Mouse (Mus musculus): ENCODE measurements around the gene Smim5.
"Not testable (repeated sequence)": the region's sequence is repeated elsewhere in the genome, so short reads cannot be mapped to it uniquely, and the experiment has no call there.

Gene Smim5

DNA sequence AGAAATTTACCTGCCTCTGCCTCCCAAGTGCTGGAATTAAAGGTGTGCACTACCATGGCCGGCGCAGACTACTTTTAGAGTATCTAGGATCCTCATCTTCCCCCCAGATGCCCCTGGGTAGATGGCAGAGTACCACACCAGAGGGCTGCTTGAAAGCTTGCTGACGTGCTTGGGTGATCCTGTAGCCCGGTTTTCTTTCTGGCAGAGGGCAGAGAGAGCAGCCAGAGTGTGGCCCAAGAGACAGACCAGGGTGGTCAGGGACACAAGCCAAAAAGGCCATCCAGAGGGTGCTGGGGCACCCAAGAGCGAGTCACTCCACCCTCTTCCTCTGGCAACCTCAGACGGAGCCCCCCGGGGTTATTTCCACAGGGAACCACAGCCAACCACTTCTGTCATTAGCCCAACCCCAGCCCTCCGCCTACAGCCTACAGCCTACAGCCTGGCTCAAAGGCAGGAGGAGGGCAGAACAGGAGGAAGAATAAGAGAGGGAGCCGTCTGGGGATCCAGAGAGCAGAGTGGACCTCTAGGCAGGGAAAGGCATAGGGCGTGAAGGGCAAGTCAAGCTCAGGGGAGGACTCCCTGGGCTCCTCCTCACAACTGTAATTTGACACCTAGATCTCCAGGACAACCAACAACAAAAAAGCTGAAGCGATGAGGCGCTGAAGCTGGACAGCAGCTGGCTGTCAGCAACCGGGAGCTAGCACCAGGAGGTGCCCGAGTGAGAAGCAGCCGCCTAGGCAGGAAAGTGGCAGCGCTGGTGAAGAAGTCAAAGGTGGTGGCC is at the start of gene Smim5:
TSS of gene Smim5 (plus strand) at position 481 of the 781 bp plus-strand sequence.
- in situ Hi-C loops (cut with MseI, MboI), result no loop called here

DNA sequence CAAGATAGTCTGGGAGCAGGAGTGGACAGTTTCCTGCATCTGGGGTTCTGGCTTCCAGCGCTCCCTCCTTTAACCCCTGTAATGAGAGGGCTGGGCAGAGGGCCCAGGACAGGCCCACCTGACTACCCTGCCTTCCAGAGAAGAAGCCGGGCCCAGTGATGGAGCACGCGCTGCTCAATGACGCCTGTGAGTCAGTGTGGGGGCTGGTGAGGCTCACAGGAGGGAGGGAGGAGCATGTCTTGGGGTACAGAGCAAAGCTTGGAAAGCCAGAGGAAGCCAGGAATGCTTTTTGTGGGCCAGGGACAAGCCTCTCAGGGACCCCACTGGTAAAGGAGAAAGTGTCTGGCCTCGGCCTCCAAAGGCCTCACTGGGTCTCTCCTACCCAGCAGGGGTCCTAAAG is 45.1 kb upstream of the Smim5 start:
- in situ Hi-C loops (cut with MseI, MboI), result no loop called here

DNA sequence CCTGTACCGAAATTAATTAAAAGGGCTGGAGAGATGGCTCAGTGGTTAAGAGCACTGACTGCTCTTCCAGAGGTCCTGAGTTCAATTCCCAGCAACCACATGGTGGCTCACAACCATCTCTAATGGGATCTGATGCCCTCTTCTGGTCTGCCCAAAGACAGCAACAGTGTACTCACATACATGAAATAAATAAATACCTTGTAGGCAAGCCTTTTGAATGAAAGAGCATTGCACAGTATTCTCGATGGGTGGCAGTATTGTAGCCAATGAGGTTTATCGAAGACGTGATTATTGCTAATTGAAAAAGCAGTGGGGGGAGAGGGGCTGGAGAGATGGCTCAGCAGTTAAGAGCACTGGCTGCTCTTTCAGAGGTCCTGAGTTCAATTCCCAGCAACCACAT is 42.6 kb upstream of the Smim5 start:
- in situ Hi-C loops (cut with MseI, MboI), result not testable (repeated sequence)

DNA sequence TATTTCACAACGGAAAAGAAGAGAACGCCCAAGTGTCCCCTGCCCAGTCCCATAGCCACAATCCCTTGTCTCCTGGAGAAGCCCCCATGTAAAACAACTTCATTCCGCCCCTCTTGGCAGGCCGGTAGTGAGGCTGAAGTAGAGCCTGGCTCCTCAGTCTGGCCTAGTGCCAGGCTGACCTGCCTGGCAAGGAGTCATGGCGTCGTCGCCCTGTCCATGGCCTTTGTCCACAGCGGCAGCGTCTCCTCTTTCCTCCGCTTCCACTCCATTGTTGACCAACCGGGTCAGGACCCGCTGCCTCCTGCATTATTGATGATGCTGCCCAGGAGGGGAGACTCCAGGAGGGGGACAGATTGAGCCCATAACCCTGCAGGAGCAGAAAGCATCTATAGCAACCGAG is 41.8 kb upstream of the Smim5 start:
- in situ Hi-C loops (cut with MseI, MboI), result no loop called here

DNA sequence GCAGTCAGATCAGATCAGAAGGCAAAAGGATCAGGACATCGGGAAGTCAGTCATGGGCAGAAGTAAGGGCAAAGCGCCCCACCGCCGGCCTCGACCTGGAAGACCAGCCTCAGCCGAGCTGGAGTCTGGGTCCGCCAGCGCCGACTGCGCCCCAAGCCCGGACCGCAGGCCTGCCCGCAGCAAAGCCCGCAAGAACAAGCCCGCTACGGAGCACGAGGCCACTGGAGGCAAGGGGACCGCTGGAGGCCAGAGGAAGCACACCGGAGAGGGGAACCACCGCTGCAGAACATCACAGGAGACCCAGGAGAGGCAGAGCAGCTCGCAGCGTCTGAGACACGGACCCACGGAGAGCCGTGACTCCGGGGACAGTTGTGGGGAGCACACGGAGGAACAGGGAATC is 41.4 kb upstream of the Smim5 start, which contains the start of gene Myo15b:
TSS of gene Myo15b (plus strand) at position 53 of the 400 bp plus-strand sequence.
- in situ Hi-C loops (cut with MseI, MboI), result no loop called here

DNA sequence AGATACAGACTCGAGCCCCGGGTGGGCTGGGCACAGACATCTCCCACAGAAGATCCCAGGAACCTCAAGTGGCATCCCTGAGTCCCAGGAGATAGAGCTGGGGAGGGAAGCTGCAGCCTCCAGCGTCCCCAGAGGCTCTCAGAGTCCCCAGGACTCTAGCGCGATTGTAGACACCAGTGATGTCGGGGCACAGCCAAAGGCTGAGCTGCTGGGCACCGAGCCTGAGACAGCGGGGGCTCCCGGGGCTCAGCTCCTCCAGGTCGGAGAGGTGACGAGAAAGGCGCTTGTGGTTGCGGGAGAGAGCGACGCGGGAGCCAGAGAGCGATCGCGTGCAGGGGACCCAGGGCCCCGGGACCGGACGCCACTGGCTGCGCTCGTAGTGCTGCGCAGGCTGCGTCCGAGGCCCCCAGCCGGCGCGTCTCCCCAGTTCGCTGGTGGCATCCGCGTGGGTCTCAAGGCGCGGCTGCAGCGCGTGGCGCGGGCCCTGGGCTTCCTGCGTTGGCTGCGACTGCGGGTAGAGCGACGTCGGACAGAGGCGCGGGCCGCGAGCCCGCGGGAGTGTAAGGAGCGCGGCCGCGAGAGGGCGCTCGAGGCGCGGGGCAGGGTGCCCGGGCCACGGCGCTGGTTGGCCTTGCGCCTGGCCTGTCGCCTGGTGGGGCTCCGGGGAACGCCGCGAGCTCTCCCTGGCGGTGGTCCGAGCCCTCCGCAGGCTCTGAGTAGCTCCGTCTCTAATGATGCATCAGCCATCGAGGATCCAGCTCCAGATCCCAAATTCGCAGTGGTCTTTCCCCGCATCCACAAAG is 40.4 kb upstream of the Smim5 start:
- in situ Hi-C loops (cut with MseI, MboI), result no loop called here

DNA sequence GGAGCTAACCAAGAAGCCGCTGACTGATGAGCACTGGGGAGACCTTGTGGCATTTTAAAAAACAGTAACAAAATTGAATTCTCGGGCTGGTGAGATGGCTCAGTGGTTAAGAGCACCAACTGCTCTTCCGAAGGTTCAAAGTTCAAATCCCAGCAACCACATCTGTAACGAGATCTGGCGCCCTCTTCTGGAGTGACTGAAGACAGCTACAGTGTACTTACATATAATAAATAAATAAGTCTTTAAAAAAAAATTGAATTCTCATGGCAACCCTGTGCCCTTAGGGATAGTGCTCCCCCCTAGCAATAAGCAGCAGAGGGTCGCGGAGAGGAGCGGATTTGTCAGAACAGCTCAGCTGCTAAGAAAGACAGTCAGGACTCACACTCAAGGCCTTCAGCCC is 35.9 kb upstream of the Smim5 start:
- in situ Hi-C loops (cut with MseI, MboI), result no loop called here

DNA sequence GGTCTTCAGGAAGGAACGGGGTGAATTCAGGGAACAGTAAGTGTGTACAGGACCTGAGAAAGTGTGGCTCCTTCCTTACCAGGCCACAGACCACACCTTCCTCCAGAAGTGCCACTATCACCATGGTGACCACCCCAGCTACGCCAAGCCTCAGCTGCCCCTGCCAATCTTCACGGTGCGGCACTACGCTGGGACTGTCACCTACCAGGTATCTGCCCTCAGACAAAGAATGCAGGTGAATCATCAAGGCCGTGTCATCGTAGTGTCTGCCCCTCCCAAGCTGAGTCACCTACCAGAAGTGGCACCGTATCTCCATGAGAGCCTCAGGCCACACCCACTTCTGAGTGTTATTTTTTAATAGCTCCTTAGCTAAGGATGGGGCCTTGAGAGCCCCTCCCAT is 30.4 kb upstream of the Smim5 start:
- in situ Hi-C loops (cut with MseI, MboI), result no loop called here

DNA sequence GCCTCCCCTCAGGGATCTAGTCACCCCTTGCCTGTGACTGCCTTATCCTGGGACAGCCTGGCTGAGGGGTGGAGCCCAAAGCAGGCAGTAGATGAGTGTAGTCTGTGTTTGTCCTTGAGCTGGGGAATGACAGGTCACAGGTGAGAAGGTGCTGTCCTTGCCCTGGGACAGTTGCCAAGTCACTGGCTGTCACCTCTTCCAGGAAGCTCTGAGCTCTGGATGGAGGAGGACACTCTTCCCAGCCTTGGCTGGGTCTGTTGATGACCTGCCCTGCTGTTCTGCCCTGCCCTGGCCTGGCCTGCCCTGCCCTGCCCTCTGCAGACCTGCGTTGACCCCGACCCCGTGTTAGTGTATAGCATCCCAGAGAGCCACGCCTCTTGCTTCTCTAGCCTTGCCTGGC is 27.3 kb upstream of the Smim5 start:
- in situ Hi-C loops (cut with MseI, MboI), result no loop called here

DNA sequence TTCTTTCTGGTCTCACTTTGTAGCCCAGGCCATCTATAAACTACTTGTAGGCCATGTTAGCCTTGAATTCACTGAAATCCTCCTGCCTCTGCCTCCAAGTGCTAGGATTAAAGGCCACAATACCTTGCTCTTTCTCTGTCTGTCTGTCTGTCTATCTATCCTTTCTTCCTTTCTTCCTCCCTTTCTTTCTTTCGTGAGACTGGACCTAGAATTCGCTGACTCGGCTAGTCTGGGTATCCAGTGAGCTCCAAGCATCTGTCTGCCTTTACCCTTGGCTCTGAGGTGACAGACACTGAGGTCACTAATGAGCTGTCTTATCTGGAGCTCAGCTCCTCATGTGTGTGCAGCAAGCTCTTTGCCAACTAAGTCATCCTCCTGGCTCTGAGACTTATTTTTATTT is 23.8 kb upstream of the Smim5 start:
- in situ Hi-C loops (cut with MseI, MboI), result no loop called here

DNA sequence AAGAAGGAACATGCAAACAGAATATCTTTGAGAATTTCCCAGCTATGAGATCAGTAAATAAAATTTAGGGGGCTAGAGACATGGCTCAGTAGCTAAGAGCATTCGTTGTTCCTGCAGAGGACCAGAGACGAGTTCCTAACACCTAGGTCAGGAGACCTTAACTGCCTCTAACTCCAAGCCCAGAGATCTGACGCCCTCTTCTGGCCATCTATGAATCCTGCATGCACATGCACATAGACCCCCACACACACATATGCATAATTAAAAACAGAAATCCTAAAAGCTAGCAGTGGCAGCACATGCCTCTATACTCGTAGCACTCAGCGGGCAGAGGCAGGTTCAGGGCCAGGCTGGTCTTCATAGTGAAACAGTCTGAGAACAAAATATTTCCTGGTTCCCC is 23.3 kb upstream of the Smim5 start:
- in situ Hi-C loops (cut with MseI, MboI), result no loop called here

DNA sequence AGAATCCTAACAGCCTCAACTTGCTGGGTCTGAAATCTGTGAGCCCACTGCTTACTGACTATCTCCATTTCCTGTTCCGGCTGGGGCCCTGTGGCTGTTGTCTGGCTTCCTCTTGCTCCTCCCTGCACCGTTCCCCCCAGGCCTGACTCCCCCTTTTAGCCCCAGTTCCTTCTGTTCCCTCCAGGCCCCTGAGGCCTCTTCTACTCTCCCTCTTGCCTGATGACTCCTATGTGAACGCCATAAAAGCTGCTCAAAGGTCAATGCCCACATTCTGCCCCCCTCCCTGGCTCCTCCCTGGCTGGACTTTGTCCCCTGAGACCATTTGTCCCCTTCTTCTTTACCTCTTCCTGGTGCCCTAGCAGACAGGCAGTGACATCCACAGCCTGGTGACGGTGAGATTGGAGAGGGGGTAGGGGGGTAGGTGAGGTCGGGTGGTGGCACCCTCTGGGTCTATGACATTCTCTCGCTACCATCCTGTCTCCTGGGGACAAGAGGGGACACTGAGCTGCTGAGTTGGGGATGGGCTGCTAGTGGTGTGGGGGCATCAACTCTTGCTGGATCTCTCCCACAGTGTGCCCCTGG is 22.5 kb upstream of the Smim5 start:
- in situ Hi-C loops (cut with MseI, MboI), result no loop called here

DNA sequence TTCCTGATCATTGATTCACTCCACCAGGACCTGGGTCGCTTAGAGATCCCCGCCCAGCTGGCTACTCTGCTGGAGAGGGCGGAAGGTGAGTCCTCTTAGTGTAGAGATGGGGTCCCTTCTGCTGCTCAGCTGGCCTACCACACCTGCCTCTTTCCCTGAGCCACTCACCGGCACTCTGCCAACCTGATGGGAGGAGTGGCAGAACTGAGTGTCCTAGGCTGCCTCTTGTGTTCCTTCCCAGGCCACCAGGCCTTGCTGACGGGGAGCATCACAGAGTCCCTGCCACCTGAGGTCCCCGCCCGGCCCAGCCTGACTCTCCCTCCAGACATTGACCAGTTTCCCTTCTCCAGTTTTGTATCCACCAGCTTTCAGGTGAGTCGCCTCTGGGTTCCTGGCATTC is 21.7 kb upstream of the Smim5 start:
- in situ Hi-C loops (cut with MseI, MboI), result no loop called here

DNA sequence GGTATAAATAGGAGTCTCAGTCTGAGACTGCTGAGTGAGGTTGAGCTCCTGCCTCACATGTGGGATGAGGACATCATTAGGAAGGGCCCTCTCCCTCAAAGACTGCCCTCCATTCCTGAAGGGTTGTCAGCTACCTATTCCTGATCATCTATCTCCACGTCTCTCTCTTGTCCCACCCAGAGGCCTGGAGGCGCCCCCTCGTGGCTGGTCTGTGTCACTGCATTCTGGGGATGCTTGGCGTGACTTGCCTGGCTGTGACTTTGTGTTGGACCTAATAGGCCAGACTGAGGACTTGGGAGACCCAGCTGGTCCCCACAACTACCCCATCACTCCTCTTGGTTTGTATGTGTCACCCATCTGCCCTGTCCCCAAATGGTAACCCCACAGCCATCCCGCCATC is 18.8 kb upstream of the Smim5 start:
- in situ Hi-C loops (cut with MseI, MboI), result no loop called here

DNA sequence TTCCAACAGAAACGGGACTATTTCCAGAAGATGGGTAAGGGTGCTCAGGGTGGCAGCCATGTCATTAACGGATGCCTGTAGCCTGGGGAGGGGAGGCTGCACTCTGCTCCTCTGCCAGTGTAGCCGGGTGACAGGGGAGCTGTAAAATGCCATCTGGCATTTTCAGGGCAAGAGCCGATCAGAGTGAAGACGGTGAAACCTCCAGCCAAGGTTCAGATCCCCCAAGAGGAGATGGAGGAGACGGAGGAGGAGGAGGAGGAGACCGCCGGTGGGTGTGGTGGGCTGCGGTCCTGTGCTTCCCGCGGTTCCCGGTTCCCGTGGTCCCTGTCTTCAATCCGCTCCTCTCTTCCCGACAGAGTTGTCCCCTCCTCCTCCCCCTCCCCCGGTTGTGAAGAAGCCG is 16.5 kb upstream of the Smim5 start:
- in situ Hi-C loops (cut with MseI, MboI), result no loop called here

DNA sequence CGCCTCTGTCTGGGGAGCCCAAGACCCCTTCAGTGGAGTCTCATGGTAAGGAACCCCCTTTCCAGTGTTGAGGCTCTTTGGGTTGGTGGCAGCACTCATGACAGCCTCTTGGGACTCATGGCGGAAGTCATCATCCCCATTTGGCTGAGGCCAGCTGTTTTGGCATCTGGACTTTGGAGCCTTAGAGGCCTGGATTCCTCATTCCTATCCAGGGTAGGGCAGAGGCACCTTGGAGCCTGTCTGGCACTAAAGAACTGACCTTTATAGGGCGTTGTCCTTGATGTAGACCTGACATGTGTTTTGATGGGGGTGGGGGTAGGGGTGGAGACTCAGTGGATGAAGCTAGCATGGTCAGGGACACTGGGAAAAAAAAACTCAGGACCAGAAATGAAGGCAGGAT is 15.4 kb upstream of the Smim5 start:
- in situ Hi-C loops (cut with MseI, MboI), result no loop called here

DNA sequence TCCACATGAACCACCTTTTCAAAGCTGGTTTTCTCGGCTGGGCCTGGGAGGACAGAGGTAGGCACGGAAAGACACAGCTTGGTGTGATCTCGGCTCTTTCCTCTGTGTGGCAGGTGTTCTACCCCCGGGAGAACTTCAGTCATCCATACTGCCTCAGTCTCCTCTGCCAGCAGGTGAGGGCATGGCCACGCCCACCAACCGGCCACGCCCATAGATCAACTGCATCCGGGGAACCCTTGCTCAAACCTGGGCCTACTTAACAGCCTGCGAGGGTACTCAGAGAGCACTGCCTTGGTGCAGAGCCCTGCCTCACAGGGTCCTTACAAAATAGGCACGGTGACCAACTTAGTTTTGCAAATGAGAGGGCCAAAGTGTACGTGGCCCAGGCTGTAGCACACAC is 14.5 kb upstream of the Smim5 start:
- in situ Hi-C loops (cut with MseI, MboI), result no loop called here

DNA sequence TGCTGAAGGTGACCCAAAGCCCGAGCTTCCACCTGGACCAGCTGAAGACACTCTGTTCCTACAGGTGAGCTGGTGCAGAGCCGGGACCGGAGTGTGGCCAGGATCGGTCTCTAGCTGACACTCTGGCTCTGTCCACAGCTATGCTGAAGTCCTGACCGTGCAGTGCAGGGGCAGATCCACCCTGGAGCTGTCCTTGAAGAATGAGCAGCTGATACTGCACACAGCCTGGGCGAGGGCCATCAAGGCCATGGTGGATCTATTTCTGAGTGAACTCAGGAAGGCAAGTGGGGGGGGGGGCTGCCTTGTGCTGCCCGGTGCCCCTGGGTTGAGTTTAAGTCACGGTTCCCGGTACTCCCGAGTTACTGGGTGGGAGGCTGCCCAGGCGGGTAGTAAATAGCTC is 13.3 kb upstream of the Smim5 start:
- in situ Hi-C loops (cut with MseI, MboI), result no loop called here

DNA sequence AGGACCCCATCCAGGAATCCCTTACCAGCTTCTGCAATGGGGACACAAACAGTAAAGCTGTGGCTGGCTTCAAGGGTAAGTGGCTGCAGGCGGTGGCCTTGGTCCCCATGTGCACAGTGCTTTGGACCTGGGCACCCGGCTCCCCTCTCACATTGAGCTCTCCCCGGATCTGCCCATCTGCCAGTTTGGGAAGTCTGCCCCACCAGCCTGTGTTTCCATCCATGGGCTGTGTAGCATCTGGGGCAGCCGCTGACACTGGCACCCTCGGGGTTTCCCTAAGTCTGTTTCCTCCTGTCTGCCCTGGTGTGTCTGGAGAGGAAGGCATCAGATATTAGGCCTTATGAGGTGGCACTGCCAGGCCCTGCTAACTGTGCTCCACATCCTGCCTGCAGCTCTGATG is 11.7 kb upstream of the Smim5 start:
- in situ Hi-C loops (cut with MseI, MboI), result no loop called here

DNA sequence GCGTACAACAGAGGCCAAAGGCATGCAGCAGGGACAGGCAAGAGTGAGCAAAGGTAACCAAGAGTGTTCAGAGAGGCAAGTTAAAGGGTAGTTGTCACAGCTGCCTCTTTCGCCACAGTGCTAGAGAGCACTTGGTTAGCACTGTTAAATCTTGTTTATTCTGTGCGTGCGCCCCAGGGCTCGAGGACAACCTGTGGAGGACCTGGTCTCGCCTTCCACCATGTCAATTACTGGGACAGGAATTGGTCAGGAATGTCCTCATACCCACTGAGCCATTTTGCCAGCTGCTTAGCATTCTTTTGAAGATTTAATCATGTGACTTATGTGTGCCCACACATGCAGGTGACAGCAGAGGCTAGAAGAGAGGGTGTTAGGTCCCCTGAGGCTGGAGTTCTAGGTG is 10.6 kb upstream of the Smim5 start:
- in situ Hi-C loops (cut with MseI, MboI), result no loop called here

DNA sequence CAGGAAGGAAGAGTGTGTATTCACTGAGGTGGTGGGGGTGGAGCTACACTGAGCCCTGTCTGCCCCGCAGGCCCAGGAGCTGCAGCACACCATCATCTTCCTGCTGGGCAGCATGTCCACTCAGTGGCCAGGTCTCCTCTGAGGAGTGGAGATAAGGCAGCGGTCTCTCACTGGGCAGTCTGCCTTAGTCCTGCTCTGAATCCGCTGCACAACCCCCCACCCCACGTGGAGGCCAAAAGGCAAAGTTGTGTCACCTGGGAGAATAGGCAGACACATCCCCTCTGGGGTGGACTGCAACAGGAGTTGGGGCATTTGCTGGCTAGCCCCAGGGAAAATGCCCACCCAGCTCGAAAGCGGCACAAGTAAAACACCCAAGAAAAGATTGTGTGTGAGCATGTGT is 7.6 kb upstream of the Smim5 start:
- in situ Hi-C loops (cut with MseI, MboI), result no loop called here

DNA sequence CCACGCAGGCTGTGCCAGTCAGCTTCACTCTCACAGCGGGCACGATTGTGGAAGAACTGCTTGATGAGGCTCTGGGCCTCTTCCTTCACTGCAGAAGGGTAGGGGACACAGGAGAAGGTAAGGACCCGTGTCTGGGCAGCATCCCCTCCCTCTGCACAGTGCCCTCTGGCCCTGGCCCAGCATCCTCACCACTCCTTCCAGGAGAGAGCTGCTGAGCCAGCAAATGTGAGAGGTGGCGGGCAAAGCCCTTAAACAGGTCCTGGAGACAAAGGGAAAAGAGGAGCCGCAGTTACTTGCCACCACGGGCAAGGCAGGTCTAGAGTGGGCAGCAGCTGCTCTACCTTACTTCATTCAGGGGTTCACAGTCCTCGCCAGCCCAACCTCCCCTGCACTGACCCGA is 6.7 kb upstream of the Smim5 start:
- in situ Hi-C loops (cut with MseI, MboI), result no loop called here
